Mouse (Mus musculus) neural tube, embryonic 11.5 days (tissue): ENCODE measurements around the gene Clcn5. TPM values are rescaled to one million over a fixed set of nuclear protein-coding genes. Genes with fewer than 3 reads are reported as not detected.

Source experiments
- ATAC-seq: fragments of 200-750 bp; cut with Nextera tagmentation; 2 replicates; pipeline ENCODE4 v1.8.0; 2017; ENCODE audit warnings: moderate number of reproducible peaks, mild to moderate bottlenecking, moderate TSS enrichment, moderate library complexity; ENCODE audit not compliant: insufficient read depth, low FRiP score, low TSS enrichment
- DNase-seq: peaks from one replicate; pipeline ENCODE4 v3.0.0-alpha.2; 2015; ENCODE audit warnings: low spot score
- H3K27ac ChIP-seq: fragments of 300-500 bp; sonication (generic); 2 replicates; pipeline ENCODE4 v1.5.1; 2014; ENCODE audit warnings: low read depth, mild to moderate bottlenecking, low read length
- H3K27me3 ChIP-seq: fragments of 300-500 bp; sonication (generic); 2 replicates; pipeline ENCODE4 v1.6.1; 2014; ENCODE audit warnings: mild to moderate bottlenecking, low read length, mixed read lengths; ENCODE audit not compliant: control insufficient read depth, insufficient read depth
- H3K36me3 ChIP-seq: fragments of 300-500 bp; sonication (generic); 2 replicates; pipeline ENCODE4 v1.6.1; 2014; ENCODE audit warnings: mild to moderate bottlenecking, low read length, moderate library complexity, mixed read lengths; ENCODE audit not compliant: control insufficient read depth, insufficient read depth
- H3K4me1 ChIP-seq: fragments of 300-500 bp; sonication (generic); 2 replicates; pipeline ENCODE4 v1.6.1; 2014; ENCODE audit warnings: low read length, mixed read lengths; ENCODE audit not compliant: control insufficient read depth, insufficient read depth
- H3K4me2 ChIP-seq: fragments of 300-500 bp; sonication (generic); 2 replicates; pipeline ENCODE4 v1.6.1; 2014; ENCODE audit warnings: low read depth, mild to moderate bottlenecking, moderate library complexity
- H3K4me3 ChIP-seq: fragments of 300-500 bp; sonication (generic); 2 replicates; pipeline ENCODE4 v1.5.1; 2014; ENCODE audit warnings: low read depth, low read length
- H3K9ac ChIP-seq: fragments of 300-500 bp; sonication (generic); 2 replicates; pipeline ENCODE4 v1.6.1; 2014; ENCODE audit warnings: mild to moderate bottlenecking, low read length
- H3K9me3 ChIP-seq: fragments of 300-500 bp; sonication (generic); 2 replicates; pipeline ENCODE4 v1.6.1; 2016; ENCODE audit warnings: low read length; ENCODE audit not compliant: control insufficient read depth
- WGBS: fragments of 180-500 bp; shearing (Covaris S2); extraction: QIAGEN DNeasy Blood & Tissue Kit; methylation state at CpG from one replicate; pipeline ENCODE4 v1.1.7; 2014; 5-methylcytosine and 5-hydroxymethylcytosine counted together
- polyA plus RNA-seq: library from polyadenylated mRNA; unstranded; fragments of >200 nt; fragmentation: Nextera tagmentation; extraction: Ambion mirVana; gene quantifications from 2 replicates; pipeline ENCODE4 v1.2.1, GENCODE M21; 2014

Clcn5 gene
- polyA plus RNA-seq, 1 experiment from 2014 or later, result 24.5 TPM

GRCm38 (mm10) chrX:7292981-7293380 lies 26.2 kb downstream of the Clcn5 start:
- Histone ChIP-seq H3K4me1 (no peaks in the 10 kb centered on the region), H3K36me3 (no peaks in the 10 kb centered on the region), H3K9ac (no peak overlapping the region), H3K4me3 (no peak overlapping the region), H3K27me3 (no peaks in the 10 kb centered on the region), H3K4me2 (no peak overlapping the region), H3K27ac (no peak overlapping the region), H3K9me3 (no peaks in the 10 kb centered on the region)
- WGBS, result 80% methylated on average over 2 of the region's 2 CpGs
- DNase-seq, result no peak
- no peak for ATAC-seq

GRCm38 (mm10) chrX:7292151-7292768 lies 26.9 kb downstream of the Clcn5 start:
- 86% methylated on average over 8 of the region's 8 CpGs for WGBS
- H3K4me2 ChIP-seq, result no peak overlapping the region
- no peak for DNase-seq
- no peaks in the 10 kb centered on the region for H3K9me3 ChIP-seq
- H3K36me3 ChIP-seq, result no peaks in the 10 kb centered on the region
- no peak overlapping the region for H3K9ac ChIP-seq
- no peaks in the 10 kb centered on the region for H3K27me3 ChIP-seq
- no peak overlapping the region for H3K27ac ChIP-seq
- no peaks in the 10 kb centered on the region for H3K4me1 ChIP-seq
- no peak for ATAC-seq
- no peak overlapping the region for H3K4me3 ChIP-seq

GRCm38 (mm10) chrX:7288976-7289375 lies 30.2 kb downstream of the Clcn5 start:
- WGBS, result 8% methylated on average over 2 of the region's 2 CpGs
- no peak for DNase-seq
- H3K4me1 ChIP-seq, result no peaks in the 10 kb centered on the region

GRCm38 (mm10) chrX:7287051-7287734 lies 32.0 kb downstream of the Clcn5 start:
- no peak for ATAC-seq
- no peaks in the 10 kb centered on the region for H3K4me1 ChIP-seq
- no peak overlapping the region for H3K4me3 ChIP-seq
- H3K27me3 ChIP-seq, result no peaks in the 10 kb centered on the region
- no peak overlapping the region for H3K4me2 ChIP-seq
- no peak overlapping the region for H3K9ac ChIP-seq
- DNase-seq, result no peak
- no peaks in the 10 kb centered on the region for H3K9me3 ChIP-seq
- no peak overlapping the region for H3K27ac ChIP-seq
- WGBS, result 83% methylated on average over 2 of the region's 2 CpGs
- no peaks in the 10 kb centered on the region for H3K36me3 ChIP-seq

More at GRCm38 (mm10) chrX:7288976-7289375, 30.2 kb downstream of the Clcn5 start:
- Histone ChIP-seq H3K27ac (no peak overlapping the region), H3K27me3 (no peaks in the 10 kb centered on the region), H3K9ac (no peak overlapping the region), H3K4me3 (no peak overlapping the region), H3K4me2 (no peak overlapping the region), H3K9me3 (no peaks in the 10 kb centered on the region), H3K36me3 (no peaks in the 10 kb centered on the region)
- no peak for ATAC-seq

- Histone ChIP-seq H3K4me3 (no peak overlapping the region), H3K4me1 (no peaks in the 10 kb centered on the region), H3K9me3 (no peaks in the 10 kb centered on the region), H3K27me3 (no peaks in the 10 kb centered on the region), H3K4me2 (no peak overlapping the region), H3K9ac (no peak overlapping the region), H3K27ac (no peak overlapping the region), H3K36me3 (no peaks in the 10 kb centered on the region)
- WGBS, result 81% methylated on average over 1 of the region's 1 CpGs
- DNase-seq, result no peak
- ATAC-seq, result no peak
Observed at GRCm38 (mm10) chrX:7282636-7283035, 36.5 kb downstream of the Clcn5 start.

GRCm38 (mm10) chrX:7279722-7280121 lies 39.4 kb downstream of the Clcn5 start:
- Histone ChIP-seq H3K9me3 (no peaks in the 10 kb centered on the region), H3K4me3 (no peak overlapping the region), H3K27ac (no peak overlapping the region), H3K4me2 (no peak overlapping the region), H3K36me3 (no peaks in the 10 kb centered on the region), H3K27me3 (no peaks in the 10 kb centered on the region), H3K9ac (no peak overlapping the region), H3K4me1 (no peaks in the 10 kb centered on the region)
- DNase-seq, result no peak
- no peak for ATAC-seq
- WGBS, result 84% methylated on average over 5 of the region's 5 CpGs

- no peaks in the 10 kb centered on the region for H3K4me1 ChIP-seq
- H3K4me3 ChIP-seq, result no peak overlapping the region
- ATAC-seq (no peak), DNase-seq (no peak)
- H3K9me3 ChIP-seq, result no peaks in the 10 kb centered on the region
- H3K9ac ChIP-seq, result no peak overlapping the region
- no peak overlapping the region for H3K4me2 ChIP-seq
- H3K27ac ChIP-seq, result no peak overlapping the region
- H3K27me3 ChIP-seq, result no peaks in the 10 kb centered on the region
- no peaks in the 10 kb centered on the region for H3K36me3 ChIP-seq
- WGBS, result 85% methylated on average over 6 of the region's 6 CpGs
Observed at GRCm38 (mm10) chrX:7276564-7276963, 42.6 kb downstream of the Clcn5 start.

- ATAC-seq, result no peak
- 88% methylated on average over 5 of the region's 5 CpGs for WGBS
- DNase-seq, result no peak
- H3K36me3 ChIP-seq, result no peaks in the 10 kb centered on the region
- H3K27me3 ChIP-seq, result no peaks in the 10 kb centered on the region
- no peak overlapping the region for H3K9ac ChIP-seq
- no peaks in the 10 kb centered on the region for H3K9me3 ChIP-seq
- H3K27ac ChIP-seq, result no peak overlapping the region
- no peaks in the 10 kb centered on the region for H3K4me1 ChIP-seq
- H3K4me3 ChIP-seq, result no peak overlapping the region
- no peak overlapping the region for H3K4me2 ChIP-seq
Observed at GRCm38 (mm10) chrX:7261149-7261548, 58.0 kb downstream of the Clcn5 start.
